Mouse (Mus musculus) hindbrain, embryonic 11.5 days (tissue): ENCODE measurements around the gene Hcfc1. TPM values are rescaled to one million over a fixed set of nuclear protein-coding genes. Genes with fewer than 3 reads are reported as not detected.

ENCODE experiments used
- ATAC-seq: fragments of 200-750 bp; cut with Nextera tagmentation; 2 replicates; pipeline ENCODE4 v1.8.0; 2017; ENCODE audit warnings: mild to moderate bottlenecking, moderate TSS enrichment, moderate library complexity; ENCODE audit not compliant: low FRiP score
- DNase-seq: peaks from one replicate; pipeline ENCODE4 v3.0.0-alpha.2; 2015; ENCODE audit warnings: low spot score
- H3K27ac ChIP-seq: fragments of 300-500 bp; sonication (generic); 2 replicates; pipeline ENCODE4 v1.5.1; 2014; ENCODE audit warnings: mild to moderate bottlenecking, low read depth, low read length
- H3K27me3 ChIP-seq: fragments of 300-500 bp; sonication (generic); 2 replicates; pipeline ENCODE4 v1.6.1; 2014; ENCODE audit warnings: mild to moderate bottlenecking, low read length, moderate library complexity, mixed read lengths; ENCODE audit not compliant: control insufficient read depth, insufficient read depth
- H3K36me3 ChIP-seq: fragments of 300-500 bp; sonication (generic); 2 replicates; pipeline ENCODE4 v1.6.1; 2014; ENCODE audit warnings: mild to moderate bottlenecking, low read length, moderate library complexity, mixed read lengths; ENCODE audit not compliant: control insufficient read depth, insufficient read depth
- H3K4me1 ChIP-seq: fragments of 300-500 bp; sonication (generic); replicated peaks from 2 replicates; pipeline ENCODE4 v1.6.1; 2014; ENCODE audit warnings: low read length, mixed read lengths; ENCODE audit not compliant: control insufficient read depth, insufficient read depth
- H3K4me2 ChIP-seq: fragments of 300-500 bp; sonication (generic); replicated peaks from 2 replicates; pipeline ENCODE4 v1.6.1; 2014; ENCODE audit warnings: mild to moderate bottlenecking, low read depth, low read length
- H3K4me3 ChIP-seq: fragments of 300-500 bp; sonication (generic); 2 replicates; pipeline ENCODE4 v1.5.1; 2014; ENCODE audit warnings: low read depth, low read length
- H3K9ac ChIP-seq: fragments of 300-500 bp; sonication (generic); 2 replicates; pipeline ENCODE4 v1.6.1; 2014; ENCODE audit warnings: low read depth, low read length
- H3K9me3 ChIP-seq: fragments of 300-500 bp; sonication (generic); 2 replicates; pipeline ENCODE4 v1.6.1; 2016; ENCODE audit warnings: low read length; ENCODE audit not compliant: control insufficient read depth
- WGBS: fragments of 180-500 bp; shearing (Covaris S2); extraction: QIAGEN DNeasy Blood & Tissue Kit; methylation state at CpG from one replicate; pipeline ENCODE4 v1.1.7; 2014; 5-methylcytosine and 5-hydroxymethylcytosine counted together
- polyA plus RNA-seq: library from polyadenylated mRNA; unstranded; fragments of >200 nt; fragmentation: Nextera tagmentation; extraction: Ambion mirVana; gene quantifications from 2 replicates; pipeline ENCODE4 v1.2.1, GENCODE M21; 2014

Gene Hcfc1
- polyA plus RNA-seq, 1 experiment from 2014 or later, result 77.2 TPM

- Histone ChIP-seq H3K27me3 (no peaks in the 10 kb centered on the region), H3K36me3 (no peaks in the 10 kb centered on the region), H3K4me1 (no peaks in the 10 kb centered on the region), H3K4me2 (no peak overlapping the region), H3K9ac (no peak overlapping the region), H3K4me3 (no peak overlapping the region), H3K27ac (no peak overlapping the region), H3K9me3 (no peaks in the 10 kb centered on the region)
- WGBS, result 89% methylated on average over 1 of the region's 1 CpGs
- ATAC-seq (no peak), DNase-seq (no peak)
These were observed 56.1 kb downstream of the Hcfc1 start for GRCm38 (mm10) chrX:73910049-73910448.

GRCm38 (mm10) chrX:73897959-73898358, 68.2 kb downstream of the Hcfc1 start:
- H3K27ac ChIP-seq, result no peak overlapping the region
- no peak overlapping the region for H3K4me2 ChIP-seq
- no peaks in the 10 kb centered on the region for H3K9me3 ChIP-seq
- H3K27me3 ChIP-seq, result no peaks in the 10 kb centered on the region
- no peak overlapping the region for H3K9ac ChIP-seq
- 61% methylated on average over 3 of the region's 3 CpGs for WGBS
- DNase-seq (no peak), ATAC-seq (no peak)
- H3K4me1 ChIP-seq, result no peaks in the 10 kb centered on the region
- no peaks in the 10 kb centered on the region for H3K36me3 ChIP-seq
- no peak overlapping the region for H3K4me3 ChIP-seq

GRCm38 (mm10) chrX:73895719-73896118, 70.4 kb downstream of the Hcfc1 start, which contains the start of gene L1cam:
Gene L1cam (minus strand): TSS chrX:73896105.
- WGBS, result 27% methylated on average over 2 of the region's 2 CpGs

GRCm38 (mm10) chrX:73892833-73893232, 73.3 kb downstream of the Hcfc1 start:
- 95% methylated on average over 14 of the region's 14 CpGs for WGBS
- Histone ChIP-seq H3K4me3 (no peak overlapping the region), H3K27me3 (no peaks in the 10 kb centered on the region), H3K9ac (no peak overlapping the region), H3K27ac (no peak overlapping the region), H3K4me1 (no peaks in the 10 kb centered on the region), H3K4me2 (no peak overlapping the region), H3K36me3 (no peaks in the 10 kb centered on the region), H3K9me3 (no peaks in the 10 kb centered on the region)
- DNase-seq (no peak), ATAC-seq (no peak)

More at GRCm38 (mm10) chrX:73895719-73896118, 70.4 kb downstream of the Hcfc1 start, which contains the start of gene L1cam:
- H3K4me1 ChIP-seq, result no peaks in the 10 kb centered on the region
- H3K9me3 ChIP-seq, result no peaks in the 10 kb centered on the region
- no peaks in the 10 kb centered on the region for H3K36me3 ChIP-seq
- H3K9ac ChIP-seq, result no peak within 1 kb of the TSS
- H3K27ac ChIP-seq, result no peak within 1 kb of the TSS
- ATAC-seq (no peak), DNase-seq (peak; percentile 44)
- no peak within 1 kb of the TSS for H3K4me2 ChIP-seq
- H3K4me3 ChIP-seq, result no peak within 1 kb of the TSS
- H3K27me3 ChIP-seq, result no peaks in the 10 kb centered on the region

Other genes with a start within 250 kb of the Hcfc1 start
- 7.6 and 8.7 TPM in 2 replicates for gene Abcd1, start 249.8 kb downstream of the Hcfc1 start, polyA plus RNA-seq
- 0.28 TPM in 1 of 2 replicates, not detected in the other for gene Plxnb3, start 209.3 kb downstream of the Hcfc1 start, polyA plus RNA-seq
- 1.3 and 1.6 TPM in 2 replicates for gene Srpk3, start 192.0 kb downstream of the Hcfc1 start, polyA plus RNA-seq
- 191 and 206 TPM in 2 replicates for gene Idh3g, start 179.5 kb downstream of the Hcfc1 start, polyA plus RNA-seq
- gene Ssr4, start 179.3 kb downstream of the Hcfc1 start, polyA plus RNA-seq, result 134 and 140 TPM in 2 replicates
- 1.4 and 1.6 TPM in 2 replicates for gene Pdzd4, start 141.4 kb downstream of the Hcfc1 start, polyA plus RNA-seq
- 0.06 and 0.11 TPM in 2 replicates for gene Avpr2, start 74.3 kb downstream of the Hcfc1 start, polyA plus RNA-seq
- gene L1cam, start 70.3 kb downstream of the Hcfc1 start, polyA plus RNA-seq, result 26.3 and 35.9 TPM in 2 replicates
- gene Arhgap4, start 44.5 kb downstream of the Hcfc1 start, polyA plus RNA-seq, result 0.99 and 2.3 TPM in 2 replicates
- gene Naa10, start 44.4 kb downstream of the Hcfc1 start, polyA plus RNA-seq, result 117 and 126 TPM in 2 replicates
- 17.5 and 18.7 TPM in 2 replicates for gene Renbp, start 35.5 kb downstream of the Hcfc1 start, polyA plus RNA-seq
- 27.4 and 31.6 TPM in 2 replicates for gene Irak1, start 57.6 kb upstream of the Hcfc1 start, polyA plus RNA-seq
- gene Opn1mw, start 161.1 kb upstream of the Hcfc1 start, polyA plus RNA-seq, result not detected in 2 replicates
- gene Mecp2, start 169.0 kb upstream of the Hcfc1 start, polyA plus RNA-seq, result 14.4 and 15.8 TPM in 2 replicates
- gene Tex28, start 201.5 kb upstream of the Hcfc1 start, polyA plus RNA-seq, result not detected in 2 replicates
- gene Tktl1, start 210.9 kb upstream of the Hcfc1 start, polyA plus RNA-seq, result 0.20 TPM in 1 of 2 replicates, not detected in the other